Mouse (Mus musculus): ENCODE results near the gene Sigmar1.
A peak's percentile ranks its signal among the peaks of the same experiment; 100 is the strongest.
"Not testable (repeated sequence)": the region's sequence is repeated elsewhere in the genome, so short reads cannot be mapped to it uniquely, and the experiment has no call there.

Sigmar1 gene

GRCm38 (mm10) chr4:41755338-41756305 is at the start of gene Sigmar1:
Sigmar1 (minus strand) TSS chr4:41756157.
- DNase-seq (ENCODE audit: low spot score) = peak; percentile 66

GRCm38 (mm10) chr4:41783197-41783596 is 27.2 kb upstream of the Sigmar1 start:
- DNase-seq (ENCODE audit: low spot score) = not testable (repeated sequence)

GRCm38 (mm10) chr4:41782711-41783110 is 26.8 kb upstream of the Sigmar1 start:
- DNase-seq (ENCODE audit: low spot score) = not testable (repeated sequence)

- not testable (repeated sequence) for DNase-seq (ENCODE audit: low spot score)
These were observed 26.0 kb upstream of the Sigmar1 start for GRCm38 (mm10) chr4:41781748-41782485.

GRCm38 (mm10) chr4:41781271-41781670 is 25.3 kb upstream of the Sigmar1 start:
- DNase-seq (ENCODE audit: low spot score) = not testable (repeated sequence)

- not testable (repeated sequence) for DNase-seq (ENCODE audit: low spot score)
These were observed 19.9 kb upstream of the Sigmar1 start for GRCm38 (mm10) chr4:41775840-41776239.

- DNase-seq (ENCODE audit: low spot score) = not testable (repeated sequence)
These were observed 18.5 kb upstream of the Sigmar1 start for GRCm38 (mm10) chr4:41774506-41774905.

GRCm38 (mm10) chr4:41774002-41774401 is 18.0 kb upstream of the Sigmar1 start, which contains the start of gene Ccl27a:
Ccl27a (minus strand) TSS chr4:41774247.
- not testable (repeated sequence) for DNase-seq (ENCODE audit: low spot score)

- DNase-seq (ENCODE audit: low spot score) = not testable (repeated sequence)
These were observed 17.5 kb upstream of the Sigmar1 start for GRCm38 (mm10) chr4:41773502-41773901.

- DNase-seq (ENCODE audit: low spot score) = not testable (repeated sequence)
These were observed 17.0 kb upstream of the Sigmar1 start for GRCm38 (mm10) chr4:41772946-41773345.

GRCm38 (mm10) chr4:41767301-41767700 is 11.3 kb upstream of the Sigmar1 start:
- not testable (repeated sequence) for DNase-seq (ENCODE audit: low spot score)

GRCm38 (mm10) chr4:41763176-41763575 is 7.2 kb upstream of the Sigmar1 start:
- not testable (repeated sequence) for DNase-seq (ENCODE audit: low spot score)

- DNase-seq (ENCODE audit: low spot score) = not testable (repeated sequence)
These were observed 6.7 kb upstream of the Sigmar1 start for GRCm38 (mm10) chr4:41762688-41763114.

- no peak for DNase-seq (ENCODE audit: low spot score)
These were observed 6.2 kb upstream of the Sigmar1 start for GRCm38 (mm10) chr4:41762099-41762687.

GRCm38 (mm10) chr4:41761680-41762079 is 5.7 kb upstream of the Sigmar1 start:
- DNase-seq (ENCODE audit: low spot score) = no peak

GRCm38 (mm10) chr4:41760911-41761310 is 5.0 kb upstream of the Sigmar1 start:
- no peak for DNase-seq (ENCODE audit: low spot score)

- DNase-seq (ENCODE audit: low spot score) = no peak
These were observed 4.3 kb upstream of the Sigmar1 start for GRCm38 (mm10) chr4:41760288-41760721.

- DNase-seq (ENCODE audit: low spot score) = no peak
These were observed 3.8 kb upstream of the Sigmar1 start for GRCm38 (mm10) chr4:41759656-41760287.

- no peak for DNase-seq (ENCODE audit: low spot score)
These were observed 3.2 kb upstream of the Sigmar1 start for GRCm38 (mm10) chr4:41759206-41759605.

- DNase-seq (ENCODE audit: low spot score) = no peak
These were observed 2.7 kb upstream of the Sigmar1 start for GRCm38 (mm10) chr4:41758701-41759100.

- no peak for DNase-seq (ENCODE audit: low spot score)
These were observed 2.1 kb upstream of the Sigmar1 start for GRCm38 (mm10) chr4:41758021-41758420.

GRCm38 (mm10) chr4:41757321-41757720 is 1.4 kb upstream of the Sigmar1 start:
- no peak for DNase-seq (ENCODE audit: low spot score)
